Mouse (Mus musculus): ENCODE measurements around the gene Calr. TPM values are rescaled to one million over a fixed set of nuclear protein-coding genes. Genes with fewer than 3 reads are reported as not detected.

Calr gene
- polyA plus RNA-seq, 1 experiment from 2014 or later: 641 TPM

DNA sequence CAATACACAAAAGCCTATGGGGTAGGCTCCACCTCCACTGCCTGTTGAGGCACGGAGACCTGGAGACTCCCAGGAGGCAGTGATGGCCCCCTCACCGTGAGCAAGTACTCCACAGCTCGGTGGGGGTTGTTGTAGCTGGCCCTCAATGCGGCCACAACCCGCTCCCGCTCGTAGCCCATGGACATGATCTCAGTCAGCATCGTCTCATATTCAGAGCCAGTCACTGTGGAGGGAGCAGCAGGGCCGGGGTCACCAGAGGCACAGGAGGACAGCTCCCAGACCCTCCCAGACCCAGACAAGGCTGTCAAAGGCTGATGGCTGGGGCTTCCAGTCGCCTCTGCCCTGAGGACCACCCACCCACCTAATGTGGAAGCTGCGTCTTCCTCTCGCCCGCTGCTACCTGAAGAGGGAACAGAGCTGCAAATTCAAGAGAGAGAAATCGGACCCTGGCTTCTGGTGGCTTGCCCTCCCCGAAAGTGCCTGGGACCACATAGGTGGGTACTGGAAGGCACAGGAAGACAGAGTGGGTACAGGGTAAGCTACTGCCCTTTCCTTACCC is 8.7 kb downstream of the Calr start:
- Histone ChIP-seq H3K36me3 (ENCODE audit: control insufficient read depth, insufficient read depth) (peaks cover 56% of the 10 kb centered on the region), H3K4me1 (ENCODE audit: control insufficient read depth, insufficient read depth, low read length) (peaks cover 23% of the 10 kb centered on the region), H3K4me2 (ENCODE audit: low read depth, low read length) (no peak overlapping the region), H3K4me3 (ENCODE audit: low read length) (no peak overlapping the region), H3K27me3 (ENCODE audit: control insufficient read depth, insufficient read depth, low read length) (no peaks in the 10 kb centered on the region), H3K27ac (ENCODE audit: low read length) (no peak overlapping the region), H3K9ac (ENCODE audit: low read length) (no peak overlapping the region), H3K9me3 (replicated peaks; ENCODE audit: control insufficient read depth, low read length) (no peaks in the 10 kb centered on the region)
- WGBS: 82% methylated on average over 15 of the region's 15 CpGs
- no peak for ATAC-seq (replicated peaks; ENCODE audit: extremely low read depth, insufficient read depth, low FRiP score)

DNA sequence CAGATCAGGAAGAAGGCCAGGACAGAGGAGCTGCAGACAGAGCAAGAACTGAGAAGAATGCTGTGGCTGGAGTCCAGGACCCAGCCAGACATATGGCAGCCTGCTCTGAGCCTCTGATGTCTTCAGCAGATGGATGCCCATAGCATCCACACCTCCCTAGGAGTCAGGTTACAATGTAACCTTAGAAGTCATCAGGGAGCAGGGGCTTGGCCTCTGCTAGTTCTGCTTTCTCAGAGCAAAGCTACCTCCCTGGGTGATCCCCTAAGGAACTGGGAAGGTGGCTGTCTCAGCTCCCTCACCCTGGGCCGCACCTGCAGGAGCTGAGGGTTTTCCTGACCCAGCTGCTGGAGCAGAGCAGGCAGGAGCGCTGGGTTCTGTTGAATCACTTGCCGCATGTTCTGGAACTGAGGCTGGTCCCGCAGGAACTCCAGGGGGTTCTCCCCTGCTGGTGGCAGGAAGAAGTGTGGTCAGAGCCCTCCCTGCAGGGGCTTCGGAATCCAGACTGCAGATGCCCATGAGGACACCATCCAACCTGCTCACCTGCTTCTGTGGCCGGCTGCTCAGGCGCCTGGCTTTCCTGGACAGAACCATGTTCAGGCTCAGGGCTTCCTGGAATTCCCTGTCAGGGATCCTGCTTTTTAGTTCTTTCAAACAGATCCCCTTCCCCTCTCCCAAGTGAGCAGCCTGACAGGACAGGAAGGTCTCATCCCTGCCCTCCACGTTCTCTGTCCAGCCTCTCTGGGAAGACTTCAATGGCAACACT is 9.4 kb downstream of the Calr start:
- H3K4me3 ChIP-seq (ENCODE audit: low read length): no peak overlapping the region
- H3K27ac ChIP-seq (ENCODE audit: low read length): no peak overlapping the region
- H3K36me3 ChIP-seq (ENCODE audit: control insufficient read depth, insufficient read depth): peaks cover 50% of the 10 kb centered on the region
- H3K9me3 ChIP-seq (replicated peaks; ENCODE audit: control insufficient read depth, low read length): no peaks in the 10 kb centered on the region
- no peaks in the 10 kb centered on the region for H3K27me3 ChIP-seq (ENCODE audit: control insufficient read depth, insufficient read depth, low read length)
- 66% methylated on average over 8 of the region's 8 CpGs for WGBS
- no peak overlapping the region for H3K4me2 ChIP-seq (ENCODE audit: low read depth, low read length)
- no peak overlapping the region for H3K9ac ChIP-seq (ENCODE audit: low read length)
- ATAC-seq (replicated peaks; ENCODE audit: extremely low read depth, insufficient read depth, low FRiP score): no peak
- H3K4me1 ChIP-seq (ENCODE audit: control insufficient read depth, insufficient read depth, low read length): peaks cover 23% of the 10 kb centered on the region

DNA sequence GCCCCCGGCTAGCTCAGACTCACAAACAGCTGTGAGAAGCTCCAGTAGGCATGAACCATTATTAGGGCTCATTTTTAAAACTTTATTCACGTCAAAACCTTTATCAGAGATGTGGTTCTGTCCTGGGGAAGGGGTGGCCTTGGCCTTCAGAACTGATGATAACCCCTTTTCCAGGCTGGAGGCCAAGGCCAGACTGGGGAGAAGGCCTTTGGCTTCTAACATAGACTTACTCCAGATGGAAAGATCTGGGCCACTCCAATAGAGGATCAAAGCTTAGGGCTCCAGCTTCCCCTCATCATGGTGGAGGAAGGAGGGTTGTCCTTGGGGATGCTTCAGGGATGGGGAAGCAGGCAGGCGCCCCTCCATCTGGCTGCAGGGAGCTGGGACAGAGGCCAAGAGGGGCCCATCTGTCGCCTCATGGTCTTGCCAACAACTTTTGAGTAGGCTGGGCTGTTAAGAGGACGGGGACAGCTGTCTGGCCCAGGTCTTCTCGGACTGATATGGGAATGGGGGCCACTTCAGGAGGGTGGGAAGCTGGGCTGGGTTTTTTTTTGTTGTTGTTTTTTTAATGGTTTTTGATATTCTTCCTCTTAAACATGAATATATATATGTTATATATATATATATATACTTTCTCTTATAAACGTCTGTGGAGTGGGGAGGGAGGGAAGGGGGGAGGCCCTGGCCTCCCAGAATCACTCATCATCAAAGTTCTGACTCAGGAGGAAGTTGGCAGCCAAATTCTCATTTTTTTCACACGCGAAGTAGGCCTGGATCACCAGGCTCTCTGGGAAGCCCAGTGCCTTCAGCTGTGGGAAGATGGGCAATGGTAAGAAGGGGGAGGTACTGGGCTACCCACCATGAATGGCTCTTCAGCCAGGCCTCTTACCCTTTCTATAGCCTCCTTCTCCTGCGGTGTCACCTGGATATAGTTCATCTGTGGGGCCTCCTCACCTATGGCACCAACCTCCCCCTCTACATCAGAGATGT is 11.6 kb downstream of the Calr start:
- no peak overlapping the region for H3K9ac ChIP-seq (ENCODE audit: low read length)
- ATAC-seq (replicated peaks; ENCODE audit: extremely low read depth, insufficient read depth, low FRiP score): peak; percentile 31; the same call in 1 of the 2 replicates
- no peaks in the 10 kb centered on the region for H3K9me3 ChIP-seq (replicated peaks; ENCODE audit: control insufficient read depth, low read length)
- 42% methylated on average over 10 of the region's 10 CpGs for WGBS
- peaks cover 39% of the 10 kb centered on the region for H3K36me3 ChIP-seq (ENCODE audit: control insufficient read depth, insufficient read depth)
- H3K4me3 ChIP-seq (ENCODE audit: low read length): no peak overlapping the region
- no peak overlapping the region for H3K4me2 ChIP-seq (ENCODE audit: low read depth, low read length)
- H3K27me3 ChIP-seq (ENCODE audit: control insufficient read depth, insufficient read depth, low read length): no peaks in the 10 kb centered on the region
- peak overlapping the region; percentile 49; the same call in 1 of the 2 replicates for H3K27ac ChIP-seq (ENCODE audit: low read length)
- peaks cover 23% of the 10 kb centered on the region for H3K4me1 ChIP-seq (ENCODE audit: control insufficient read depth, insufficient read depth, low read length)

- H3K9me3 ChIP-seq (replicated peaks; ENCODE audit: control insufficient read depth, low read length): no peaks in the 10 kb centered on the region
- no peak for ATAC-seq (replicated peaks; ENCODE audit: extremely low read depth, insufficient read depth, low FRiP score)
- no peak overlapping the region for H3K4me3 ChIP-seq (ENCODE audit: low read length)
- 86% methylated on average over 19 of the region's 19 CpGs for WGBS
- H3K4me2 ChIP-seq (ENCODE audit: low read depth, low read length): no peak overlapping the region
- peaks cover 39% of the 10 kb centered on the region for H3K36me3 ChIP-seq (ENCODE audit: control insufficient read depth, insufficient read depth)
- no peak overlapping the region for H3K9ac ChIP-seq (ENCODE audit: low read length)
- peak overlapping the region; percentile 49; the same call in 1 of the 2 replicates for H3K27ac ChIP-seq (ENCODE audit: low read length)
- no peaks in the 10 kb centered on the region for H3K27me3 ChIP-seq (ENCODE audit: control insufficient read depth, insufficient read depth, low read length)
- peaks cover 17% of the 10 kb centered on the region for H3K4me1 ChIP-seq (ENCODE audit: control insufficient read depth, insufficient read depth, low read length)
Observed at GRCm38 (mm10) chr8:84834002-84834865, 12.5 kb downstream of the Calr start.

- H3K9ac ChIP-seq (ENCODE audit: low read length): peak overlapping the region; percentile 99
- peaks cover 17% of the 10 kb centered on the region for H3K4me1 ChIP-seq (ENCODE audit: control insufficient read depth, insufficient read depth, low read length)
- peaks cover 35% of the 10 kb centered on the region for H3K36me3 ChIP-seq (ENCODE audit: control insufficient read depth, insufficient read depth)
- peak overlapping the region; percentile 73 for H3K4me2 ChIP-seq (ENCODE audit: low read depth, low read length)
- H3K4me3 ChIP-seq (ENCODE audit: low read length): peak overlapping the region; percentile 96
- 57% methylated on average over 10 of the region's 10 CpGs for WGBS
- no peaks in the 10 kb centered on the region for H3K9me3 ChIP-seq (replicated peaks; ENCODE audit: control insufficient read depth, low read length)
- ATAC-seq (replicated peaks; ENCODE audit: extremely low read depth, insufficient read depth, low FRiP score): no peak
- no peaks in the 10 kb centered on the region for H3K27me3 ChIP-seq (ENCODE audit: control insufficient read depth, insufficient read depth, low read length)
- peak overlapping the region; percentile 95 for H3K27ac ChIP-seq (ENCODE audit: low read length)
Observed at GRCm38 (mm10) chr8:84832759-84833742, 13.7 kb downstream of the Calr start.

DNA sequence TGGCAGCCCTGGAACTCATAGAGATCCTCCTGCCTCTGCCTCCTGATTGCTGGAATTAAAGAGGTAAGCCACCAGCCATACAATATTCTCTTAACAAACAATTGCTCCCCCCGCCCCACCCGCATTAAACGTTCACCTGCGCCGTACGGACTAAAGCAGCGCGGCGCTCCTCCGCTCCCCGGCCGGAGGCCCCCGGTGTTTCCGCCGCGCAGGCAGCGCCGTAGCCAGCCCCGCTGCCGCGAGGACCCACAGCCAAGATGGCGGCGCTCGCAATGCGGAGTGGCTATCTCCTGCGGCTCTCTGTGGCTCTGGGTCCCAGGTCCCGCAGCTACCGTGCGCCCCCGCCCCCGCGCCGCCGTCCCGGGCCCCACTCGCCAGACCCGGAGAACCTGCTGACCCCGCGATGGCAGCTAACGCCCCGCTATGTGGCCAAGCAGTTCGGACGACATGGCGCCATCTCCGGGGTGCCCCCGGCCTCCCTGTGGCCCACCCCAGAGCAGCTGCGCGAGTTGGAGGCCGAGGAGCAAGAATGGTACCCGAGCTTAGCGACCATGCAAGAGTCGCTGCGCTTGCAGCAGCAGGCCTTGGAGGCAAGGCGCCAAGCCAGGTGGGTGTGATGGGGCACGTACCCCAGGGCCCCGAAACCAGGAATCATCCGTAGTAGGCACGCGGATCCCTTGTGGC is 14.6 kb downstream of the Calr start:
- under 1% methylated on average over 59 of the region's 59 CpGs for WGBS
- Histone ChIP-seq H3K4me1 (ENCODE audit: control insufficient read depth, insufficient read depth, low read length) (peaks cover 17% of the 10 kb centered on the region), H3K4me3 (ENCODE audit: low read length) (peak overlapping the region; percentile 96), H3K27ac (ENCODE audit: low read length) (peak overlapping the region; percentile 95), H3K9ac (ENCODE audit: low read length) (peak overlapping the region; percentile 99), H3K36me3 (ENCODE audit: control insufficient read depth, insufficient read depth) (peaks cover 27% of the 10 kb centered on the region), H3K27me3 (ENCODE audit: control insufficient read depth, insufficient read depth, low read length) (no peaks in the 10 kb centered on the region), H3K9me3 (replicated peaks; ENCODE audit: control insufficient read depth, low read length) (no peaks in the 10 kb centered on the region), H3K4me2 (ENCODE audit: low read depth, low read length) (peak overlapping the region; percentile 73)
- peak; percentile 56; the same call in 1 of the 2 replicates for ATAC-seq (replicated peaks; ENCODE audit: extremely low read depth, insufficient read depth, low FRiP score)

- Histone ChIP-seq H3K4me2 (ENCODE audit: low read depth, low read length) (peak within 1 kb of the TSS; percentile 73), H3K9me3 (replicated peaks; ENCODE audit: control insufficient read depth, low read length) (no peaks in the 10 kb centered on the region), H3K4me3 (ENCODE audit: low read length) (peak within 1 kb of the TSS; percentile 96), H3K27ac (ENCODE audit: low read length) (peak within 1 kb of the TSS; percentile 95), H3K4me1 (ENCODE audit: control insufficient read depth, insufficient read depth, low read length) (peaks cover 17% of the 10 kb centered on the region), H3K27me3 (ENCODE audit: control insufficient read depth, insufficient read depth, low read length) (no peaks in the 10 kb centered on the region), H3K36me3 (ENCODE audit: control insufficient read depth, insufficient read depth) (peaks cover 21% of the 10 kb centered on the region), H3K9ac (ENCODE audit: low read length) (peak within 1 kb of the TSS; percentile 99)
- WGBS: 54% methylated on average over 11 of the region's 11 CpGs
- no peak for ATAC-seq (replicated peaks; ENCODE audit: extremely low read depth, insufficient read depth, low FRiP score)
Observed at GRCm38 (mm10) chr8:84831490-84831889, 15.2 kb downstream of the Calr start, which contains the start of gene Gadd45gip1. Gene Gadd45gip1, plus strand, starts transcription at chr8:84831522.

All from heart, embryonic 16.5 days (tissue).